Mouse (Mus musculus): Measurements from ENCODE around the gene Actn4. TPM values are rescaled to one million over a fixed set of nuclear protein-coding genes. Genes with fewer than 3 reads are reported as not detected.
"Not testable (repeated sequence)": the region's sequence is repeated elsewhere in the genome, so short reads cannot be mapped to it uniquely, and the experiment has no call there.

Actn4 gene
- polyA plus RNA-seq, 1 experiment from 2014 or later, result 191 TPM

DNA sequence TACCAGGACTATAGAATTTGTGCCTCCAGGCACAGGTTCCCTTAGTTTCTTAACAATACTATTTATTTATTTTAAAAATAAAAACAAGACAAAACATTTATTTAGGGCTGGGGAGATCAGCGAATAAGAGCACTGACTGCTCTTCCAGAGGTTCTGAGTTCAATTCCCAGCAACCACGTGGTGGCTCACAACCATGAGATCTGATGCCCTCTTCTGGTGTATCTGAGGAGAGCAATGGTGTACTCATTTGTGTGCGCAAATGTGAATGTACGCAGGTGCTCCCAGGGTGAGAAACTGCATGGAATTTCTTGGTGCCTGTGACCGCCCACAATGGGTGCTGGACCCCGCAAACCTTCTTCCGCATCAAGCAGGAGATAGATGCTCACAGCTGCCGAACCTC lies 10.9 kb upstream of the Actn4 start:
- Histone ChIP-seq H3K4me1 (replicated peaks; ENCODE audit: control insufficient read depth, insufficient read depth, low read length) (peaks cover 4% of the 10 kb centered on the region; the same call in 1 of the 2 replicates), H3K4me3 (ENCODE audit: low read depth, low read length) (no peak overlapping the region), H3K4me2 (no peak overlapping the region), H3K9ac (ENCODE audit: low read depth, low read length) (no peak overlapping the region), H3K9me3 (ENCODE audit: control insufficient read depth, low read length) (no peaks in the 10 kb centered on the region), H3K27ac (ENCODE audit: low read depth, low read length) (no peak overlapping the region), H3K36me3 (ENCODE audit: control insufficient read depth, insufficient read depth, low read length) (peaks cover 47% of the 10 kb centered on the region), H3K27me3 (replicated peaks; ENCODE audit: control insufficient read depth, insufficient read depth, low read length) (no peaks in the 10 kb centered on the region)
- DNase-seq (ENCODE audit: low spot score) (no peak), ATAC-seq (replicated peaks; ENCODE audit: low FRiP score) (no peak)
- 83% methylated on average over 8 of the region's 8 CpGs for WGBS

DNA sequence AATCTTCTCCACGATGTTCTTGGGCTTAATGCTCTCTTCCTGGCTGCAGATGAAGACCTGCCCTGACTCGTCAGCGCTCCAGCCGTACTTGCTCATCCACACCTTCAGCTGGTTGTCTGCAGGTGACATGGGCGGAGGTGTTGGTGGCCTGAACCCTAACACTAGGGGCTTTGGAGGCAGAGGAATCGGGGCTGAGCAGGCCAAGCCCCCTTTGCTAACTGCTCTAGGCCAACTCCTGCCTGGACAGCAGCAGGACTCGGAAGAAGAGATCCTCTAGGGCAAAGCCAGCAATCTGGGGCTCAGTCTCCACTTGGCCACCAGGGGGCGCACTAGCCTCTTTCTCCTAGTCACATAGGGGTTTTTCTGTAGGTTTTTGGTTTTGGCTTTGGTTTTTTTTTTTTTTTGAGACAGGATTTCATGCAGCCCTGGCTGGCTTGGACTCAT lies 10.4 kb upstream of the Actn4 start:
- H3K36me3 ChIP-seq (ENCODE audit: control insufficient read depth, insufficient read depth, low read length), result peaks cover 43% of the 10 kb centered on the region
- H3K27me3 ChIP-seq (replicated peaks; ENCODE audit: control insufficient read depth, insufficient read depth, low read length), result no peaks in the 10 kb centered on the region
- no peak overlapping the region for H3K4me2 ChIP-seq

DNA sequence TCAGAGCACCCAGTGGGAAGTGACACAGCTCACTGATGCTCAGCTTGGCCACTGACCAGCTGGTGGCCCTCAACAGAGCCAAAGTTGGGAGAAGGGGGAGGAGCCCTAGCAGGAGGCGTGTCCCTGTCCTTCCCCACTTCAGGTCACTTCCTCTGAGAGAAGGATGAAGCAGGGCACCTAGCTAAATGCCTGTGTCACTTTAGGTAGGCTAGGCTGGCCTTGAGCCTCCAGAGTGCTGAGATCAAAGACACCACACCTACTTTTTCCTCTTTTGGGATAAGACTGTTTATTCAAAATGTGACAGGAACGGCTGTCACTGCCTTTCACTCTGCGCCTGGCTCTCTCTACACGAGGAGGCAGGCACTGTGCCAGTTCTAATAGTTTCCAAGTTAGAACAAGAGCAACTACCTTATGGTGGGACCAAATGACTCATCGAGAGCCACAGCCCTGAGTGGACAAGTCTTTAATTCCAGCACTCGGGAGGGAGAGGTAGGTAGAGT lies 9.7 kb upstream of the Actn4 start:
- WGBS, result 77% methylated on average over 6 of the region's 6 CpGs
- H3K9me3 ChIP-seq (ENCODE audit: control insufficient read depth, low read length), result no peaks in the 10 kb centered on the region
- ATAC-seq (replicated peaks; ENCODE audit: low FRiP score) (no peak), DNase-seq (ENCODE audit: low spot score) (no peak)
- no peak overlapping the region for H3K27ac ChIP-seq (ENCODE audit: low read depth, low read length)
- H3K4me2 ChIP-seq, result no peak overlapping the region
- H3K4me3 ChIP-seq (ENCODE audit: low read depth, low read length), result no peak overlapping the region
- no peaks in the 10 kb centered on the region for H3K27me3 ChIP-seq (replicated peaks; ENCODE audit: control insufficient read depth, insufficient read depth, low read length)
- H3K9ac ChIP-seq (ENCODE audit: low read depth, low read length), result no peak overlapping the region
- peaks cover 4% of the 10 kb centered on the region; the same call in 1 of the 2 replicates for H3K4me1 ChIP-seq (replicated peaks; ENCODE audit: control insufficient read depth, insufficient read depth, low read length)
- peaks cover 35% of the 10 kb centered on the region for H3K36me3 ChIP-seq (ENCODE audit: control insufficient read depth, insufficient read depth, low read length)

More for the DNA sequence above, 10.4 kb upstream of the Actn4 start:
- Histone ChIP-seq H3K4me3 (ENCODE audit: low read depth, low read length) (no peak overlapping the region), H3K4me1 (replicated peaks; ENCODE audit: control insufficient read depth, insufficient read depth, low read length) (peaks cover 4% of the 10 kb centered on the region; the same call in 1 of the 2 replicates), H3K27ac (ENCODE audit: low read depth, low read length) (no peak overlapping the region), H3K9ac (ENCODE audit: low read depth, low read length) (no peak overlapping the region), H3K9me3 (ENCODE audit: control insufficient read depth, low read length) (no peaks in the 10 kb centered on the region)
- DNase-seq (ENCODE audit: low spot score), result peak; percentile 71
- 71% methylated on average over 8 of the region's 8 CpGs for WGBS
- 0 out of 2 replicates have a peak, but pooled peaks have one; percentile 29 for ATAC-seq (replicated peaks; ENCODE audit: low FRiP score)

DNA sequence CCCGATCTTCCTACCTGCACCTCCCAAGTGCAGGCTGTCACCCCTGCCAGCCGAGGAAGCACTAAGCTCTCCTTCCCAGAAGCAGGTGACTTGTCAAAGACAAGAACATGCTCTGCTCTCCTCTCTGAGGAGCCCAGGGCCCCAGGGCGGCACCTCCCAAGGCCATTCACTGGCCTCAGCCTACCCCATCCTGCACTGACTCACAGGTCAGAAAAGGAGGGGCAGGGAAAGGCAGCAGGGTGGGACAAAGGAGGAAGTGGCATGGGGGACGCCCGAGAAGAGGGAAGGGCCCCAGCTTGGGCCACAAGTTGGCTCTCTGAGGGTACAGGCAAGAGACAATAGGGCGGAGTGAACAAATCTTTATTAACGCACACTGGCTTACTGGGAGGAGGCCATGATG lies 8.9 kb upstream of the Actn4 start:
- Histone ChIP-seq H3K9ac (ENCODE audit: low read depth, low read length) (no peak overlapping the region), H3K27ac (ENCODE audit: low read depth, low read length) (no peak overlapping the region), H3K4me2 (no peak overlapping the region), H3K4me1 (replicated peaks; ENCODE audit: control insufficient read depth, insufficient read depth, low read length) (peaks cover 4% of the 10 kb centered on the region; the same call in 1 of the 2 replicates), H3K4me3 (ENCODE audit: low read depth, low read length) (no peak overlapping the region), H3K36me3 (ENCODE audit: control insufficient read depth, insufficient read depth, low read length) (peaks cover 30% of the 10 kb centered on the region), H3K9me3 (ENCODE audit: control insufficient read depth, low read length) (no peaks in the 10 kb centered on the region), H3K27me3 (replicated peaks; ENCODE audit: control insufficient read depth, insufficient read depth, low read length) (no peaks in the 10 kb centered on the region)
- 70% methylated on average over 7 of the region's 7 CpGs for whole genome bisulfite sequencing
- ATAC-seq (replicated peaks; ENCODE audit: low FRiP score) (no peak), DNase-seq (ENCODE audit: low spot score) (no peak)

DNA sequence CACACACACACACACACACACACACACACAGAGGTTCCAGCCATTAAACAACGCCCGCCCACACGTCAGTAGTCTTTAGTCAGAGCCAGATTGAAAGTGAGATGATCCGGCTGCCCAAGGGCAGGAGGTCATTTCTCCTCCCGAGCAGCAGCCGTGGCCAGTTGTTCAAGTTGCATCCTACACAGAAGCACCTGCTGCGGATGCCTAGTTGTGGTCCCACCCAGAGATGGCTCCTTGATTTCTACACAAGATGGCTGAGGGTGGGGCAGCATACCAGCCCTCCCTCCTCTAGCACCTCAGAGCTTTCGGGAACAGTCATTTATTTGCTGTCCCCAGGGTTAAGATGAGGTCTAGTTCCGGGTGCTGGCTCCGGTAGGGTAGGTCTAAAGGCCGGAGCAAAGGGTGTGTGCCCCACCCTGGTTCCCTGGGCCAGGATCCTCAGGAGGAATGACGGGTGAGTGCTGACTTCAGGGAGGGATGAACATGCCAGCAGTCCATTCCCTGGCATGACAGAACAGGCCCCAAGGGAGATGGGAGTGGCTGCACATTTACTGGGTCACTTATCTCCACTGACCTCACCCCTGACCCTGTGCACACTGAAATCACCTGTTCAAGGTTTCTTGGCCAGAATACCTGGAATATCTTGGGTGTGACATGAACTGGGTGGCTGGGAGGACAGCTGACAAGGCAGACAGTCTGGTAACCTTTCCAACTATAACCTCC lies 7.7 kb upstream of the Actn4 start:
- no peak overlapping the region for H3K27ac ChIP-seq (ENCODE audit: low read depth, low read length)
- WGBS, result 76% methylated on average over 12 of the region's 12 CpGs
- H3K27me3 ChIP-seq (replicated peaks; ENCODE audit: control insufficient read depth, insufficient read depth, low read length), result no peaks in the 10 kb centered on the region
- ATAC-seq (replicated peaks; ENCODE audit: low FRiP score) (no peak), DNase-seq (ENCODE audit: low spot score) (no peak)
- peaks cover 4% of the 10 kb centered on the region; the same call in 1 of the 2 replicates for H3K4me1 ChIP-seq (replicated peaks; ENCODE audit: control insufficient read depth, insufficient read depth, low read length)
- no peak overlapping the region for H3K4me3 ChIP-seq (ENCODE audit: low read depth, low read length)
- no peak overlapping the region for H3K9ac ChIP-seq (ENCODE audit: low read depth, low read length)
- H3K9me3 ChIP-seq (ENCODE audit: control insufficient read depth, low read length), result no peaks in the 10 kb centered on the region
- no peak overlapping the region for H3K4me2 ChIP-seq
- H3K36me3 ChIP-seq (ENCODE audit: control insufficient read depth, insufficient read depth, low read length), result peaks cover 28% of the 10 kb centered on the region

DNA sequence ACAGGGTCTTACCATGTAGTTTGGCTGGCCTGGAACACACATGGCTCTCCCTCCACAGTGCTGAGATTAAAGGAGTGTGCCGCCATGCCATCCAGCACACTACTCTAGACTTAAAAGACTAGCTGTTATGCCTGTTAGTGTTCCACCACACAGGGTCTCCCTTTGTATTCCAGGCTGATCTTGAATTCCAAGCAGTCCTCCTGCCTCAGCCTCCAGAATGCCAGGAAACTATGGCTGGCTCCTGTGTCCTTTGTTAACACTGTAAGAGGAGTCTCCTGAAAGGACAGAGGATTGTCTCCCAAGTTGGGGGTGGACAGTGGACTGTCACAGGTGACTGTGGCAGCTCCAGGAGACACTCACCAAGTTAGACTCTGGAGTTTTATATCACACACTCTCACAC lies 7.1 kb upstream of the Actn4 start:
- H3K9ac ChIP-seq (ENCODE audit: low read depth, low read length), result no peak overlapping the region
- H3K36me3 ChIP-seq (ENCODE audit: control insufficient read depth, insufficient read depth, low read length), result peaks cover 22% of the 10 kb centered on the region
- H3K27ac ChIP-seq (ENCODE audit: low read depth, low read length), result no peak overlapping the region
- no peak overlapping the region for H3K4me3 ChIP-seq (ENCODE audit: low read depth, low read length)
- no peak for ATAC-seq (replicated peaks; ENCODE audit: low FRiP score)
- WGBS, result 96% methylated on average over 1 of the region's 1 CpGs
- H3K9me3 ChIP-seq (ENCODE audit: control insufficient read depth, low read length), result no peaks in the 10 kb centered on the region
- DNase-seq (ENCODE audit: low spot score), result no peak
- no peak overlapping the region for H3K4me2 ChIP-seq
- H3K4me1 ChIP-seq (replicated peaks; ENCODE audit: control insufficient read depth, insufficient read depth, low read length), result peaks cover 4% of the 10 kb centered on the region; the same call in 1 of the 2 replicates
- no peaks in the 10 kb centered on the region for H3K27me3 ChIP-seq (replicated peaks; ENCODE audit: control insufficient read depth, insufficient read depth, low read length)

DNA sequence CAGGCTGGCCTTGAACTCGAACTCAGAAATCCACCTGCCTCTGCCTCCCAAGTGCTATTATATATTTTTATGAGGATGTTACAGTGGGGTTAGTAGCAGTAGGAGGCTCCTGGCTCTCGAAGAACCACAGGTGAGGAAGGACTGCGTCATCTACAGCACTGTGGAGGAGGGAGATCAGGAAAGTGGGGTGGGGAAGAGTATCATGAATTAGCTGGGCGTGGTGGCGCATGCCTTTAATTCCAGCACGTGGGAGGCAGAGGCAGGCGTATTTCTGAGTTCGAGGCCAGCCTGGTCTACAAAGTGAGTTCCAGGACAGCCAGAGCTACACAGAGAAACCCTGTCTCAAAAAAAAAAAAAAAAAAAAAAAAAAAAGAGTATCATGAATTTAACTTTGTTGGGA lies 6.0 kb upstream of the Actn4 start:
- WGBS, result 84% methylated on average over 8 of the region's 8 CpGs

DNA sequence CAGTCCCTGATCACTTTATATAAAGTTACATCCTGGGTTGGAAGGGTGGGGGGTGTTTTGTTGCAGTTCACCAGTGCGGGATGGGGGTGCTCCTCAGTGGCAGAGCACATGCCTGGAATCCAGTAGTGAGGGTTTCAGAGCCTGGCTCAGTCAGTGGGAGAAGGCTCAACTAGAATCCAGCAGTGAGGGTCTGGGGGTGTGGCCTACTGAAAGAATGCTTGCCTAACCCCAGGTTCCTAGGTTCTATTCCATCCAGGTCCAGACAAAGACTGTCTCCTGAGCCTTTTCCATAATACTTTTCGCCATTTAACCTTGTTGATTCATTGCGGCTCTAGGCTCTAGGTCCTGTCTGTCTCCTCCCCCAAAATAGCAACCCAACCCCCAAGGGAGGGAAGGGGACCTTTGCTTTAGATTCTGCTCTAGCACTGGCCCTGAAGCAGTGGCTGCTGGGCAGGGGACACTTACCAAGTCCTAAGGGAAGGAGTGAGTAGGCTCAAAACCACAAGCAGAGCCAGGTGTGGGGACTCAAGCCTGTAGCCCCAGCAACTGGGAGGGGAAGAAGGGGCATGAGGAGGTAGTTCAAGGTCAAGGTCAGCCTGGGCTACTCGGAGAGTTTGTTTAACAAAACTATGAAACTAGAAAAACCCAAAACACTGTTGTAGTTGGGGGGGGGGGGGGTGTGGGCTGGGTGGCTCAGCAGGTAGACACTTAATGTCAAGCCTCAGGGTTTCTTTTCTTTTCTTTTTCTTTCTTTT lies 4.8 kb upstream of the Actn4 start:
- WGBS, result 66% methylated on average over 4 of the region's 4 CpGs
- Histone ChIP-seq H3K4me3 (ENCODE audit: low read depth, low read length) (no peak overlapping the region), H3K27me3 (replicated peaks; ENCODE audit: control insufficient read depth, insufficient read depth, low read length) (no peaks in the 10 kb centered on the region), H3K27ac (ENCODE audit: low read depth, low read length) (no peak overlapping the region), H3K9me3 (ENCODE audit: control insufficient read depth, low read length) (no peaks in the 10 kb centered on the region), H3K4me1 (replicated peaks; ENCODE audit: control insufficient read depth, insufficient read depth, low read length) (0 out of 2 replicates have a peak, but pooled peaks cover 3% of the 10 kb centered on the region), H3K4me2 (no peak overlapping the region), H3K36me3 (ENCODE audit: control insufficient read depth, insufficient read depth, low read length) (peaks cover 10% of the 10 kb centered on the region), H3K9ac (ENCODE audit: low read depth, low read length) (no peak overlapping the region)
- ATAC-seq (replicated peaks; ENCODE audit: low FRiP score) (no peak), DNase-seq (ENCODE audit: low spot score) (no peak)

More for the DNA sequence above, 6.0 kb upstream of the Actn4 start:
- not testable (repeated sequence) for DNase-seq (ENCODE audit: low spot score); ATAC-seq (replicated peaks; ENCODE audit: low FRiP score); H3K27me3 ChIP-seq (replicated peaks; ENCODE audit: control insufficient read depth, insufficient read depth, low read length); H3K9me3 ChIP-seq (ENCODE audit: control insufficient read depth, low read length); H3K27ac ChIP-seq (ENCODE audit: low read depth, low read length); H3K4me2 ChIP-seq; H3K4me1 ChIP-seq (replicated peaks; ENCODE audit: control insufficient read depth, insufficient read depth, low read length); H3K9ac ChIP-seq (ENCODE audit: low read depth, low read length); H3K4me3 ChIP-seq (ENCODE audit: low read depth, low read length)
- peaks cover 14% of the 10 kb centered on the region for H3K36me3 ChIP-seq (ENCODE audit: control insufficient read depth, insufficient read depth, low read length)

Measured in liver, embryonic 11.5 days (tissue).